Mouse (Mus musculus) stomach, postnatal 0 days (tissue): Measurements from ENCODE around the gene Stxbp4.

Experiments used
- CTCF ChIP-seq: IDR thresholded peaks from 2 replicates; pipeline ENCODE4 v1.5.1; 2016; ENCODE audit warnings: antibody characterized with exemption, low read depth, mild to moderate bottlenecking, moderate library complexity
- EP300 ChIP-seq: optimal IDR thresholded peaks from 2 replicates; pipeline ENCODE3; 2016; ENCODE audit warnings: antibody characterized with exemption

- TF ChIP-seq CTCF, result no peak
- TF ChIP-seq EP300, result no peak
These were observed 79.4 kb downstream of the Stxbp4 start for GRCm38 (mm10) chr11:90558359-90559047.
